Mouse (Mus musculus) telencephalon, adult 2 months (tissue): Measurements from ENCODE around the gene Idh1.
A peak's percentile ranks its signal among the peaks of the same experiment; 100 is the strongest.

Source experiments
- DNase-seq: peaks from one replicate; pipeline ENCODE4 v3.0.0-alpha.2; 2011; ENCODE audit warnings: low read depth, low spot score

Gene Idh1

DNA sequence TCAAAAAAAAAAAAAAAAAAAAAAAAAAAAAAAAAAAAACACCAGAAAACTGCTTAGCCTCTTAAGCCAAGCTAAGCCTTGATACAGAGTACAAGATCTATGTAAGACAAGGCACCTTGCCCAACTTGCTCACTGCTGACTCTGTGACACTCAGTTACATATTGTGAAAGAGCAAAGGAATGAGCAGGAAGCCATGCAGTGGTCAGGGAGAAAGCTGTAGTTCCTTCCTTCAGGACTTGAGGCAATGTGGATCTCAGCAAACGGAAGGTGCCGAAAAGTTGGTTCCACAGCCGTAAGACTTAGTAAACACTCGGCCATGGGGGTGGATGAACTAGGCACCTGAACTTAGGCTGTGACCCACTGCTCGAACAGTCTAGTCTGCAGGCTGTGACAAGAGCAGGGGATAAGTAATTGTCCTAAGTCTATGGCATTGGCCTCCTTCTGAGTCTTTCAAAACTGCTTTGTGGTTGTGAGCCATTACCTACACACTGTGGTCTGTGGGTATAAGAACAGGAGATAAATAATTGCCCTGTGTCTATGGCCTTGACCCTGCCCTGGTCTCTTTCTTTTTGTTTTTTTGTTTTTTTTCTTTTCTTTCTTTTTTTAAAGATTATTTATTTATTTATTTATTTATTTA, 72.6 kb downstream of the Idh1 start:
- DNase-seq: no peak

DNA sequence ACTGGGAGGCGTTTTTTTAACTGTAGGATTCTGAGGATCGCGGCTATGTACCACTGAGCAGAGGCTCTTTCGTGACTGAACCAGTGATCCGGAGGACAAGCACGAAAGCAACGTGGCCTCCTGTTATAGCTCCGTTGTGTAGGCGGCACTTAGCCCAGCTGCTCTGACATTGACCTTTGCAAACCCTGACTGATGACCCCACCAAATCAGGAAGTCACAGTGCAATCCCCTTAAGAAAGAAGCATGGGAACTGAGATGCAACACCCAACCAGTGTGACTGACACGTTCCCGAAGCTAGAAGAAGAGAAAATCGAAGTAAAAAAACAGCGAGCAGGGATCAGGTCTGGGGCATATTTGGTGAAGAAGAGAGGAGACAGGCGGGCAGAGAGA, 73.5 kb downstream of the Idh1 start:
- no peak for DNase-seq

DNA sequence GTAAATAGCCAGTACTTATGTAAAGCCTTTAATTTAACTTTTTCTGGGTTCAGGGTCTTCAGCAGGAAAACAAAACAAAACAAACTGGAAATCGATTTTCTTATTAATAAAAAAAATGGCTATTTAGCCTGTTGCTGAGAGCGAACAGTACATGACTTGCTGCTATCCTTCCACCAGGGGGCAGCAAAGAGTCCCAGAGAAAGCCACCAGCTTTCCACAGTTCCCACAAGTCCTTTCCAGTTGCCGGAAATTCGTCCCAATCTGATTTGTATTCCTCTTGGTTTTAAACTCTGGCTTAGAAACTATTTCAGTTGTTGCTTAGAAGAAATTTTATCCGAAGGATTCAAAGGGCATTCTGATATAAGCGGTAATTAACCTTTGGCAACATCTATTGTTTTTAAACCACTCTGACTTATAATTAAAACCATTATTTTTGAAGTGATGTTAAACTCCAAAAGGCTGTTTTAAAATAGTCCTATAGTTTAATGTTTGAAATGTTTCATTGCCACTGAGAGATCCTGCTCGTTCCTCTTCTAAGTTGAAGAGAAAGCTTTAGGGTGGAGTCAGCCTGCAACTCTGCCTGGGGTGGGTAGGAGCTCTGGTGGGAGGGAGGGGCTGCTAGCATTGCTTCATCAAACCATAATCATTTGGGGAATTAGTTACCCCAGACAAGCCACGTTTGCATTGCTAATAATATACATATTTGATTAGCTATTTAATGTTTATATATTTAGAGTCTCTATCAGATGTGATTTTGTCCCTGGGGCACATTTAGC, 74.1 kb downstream of the Idh1 start:
- DNase-seq: peak; percentile 74

DNA sequence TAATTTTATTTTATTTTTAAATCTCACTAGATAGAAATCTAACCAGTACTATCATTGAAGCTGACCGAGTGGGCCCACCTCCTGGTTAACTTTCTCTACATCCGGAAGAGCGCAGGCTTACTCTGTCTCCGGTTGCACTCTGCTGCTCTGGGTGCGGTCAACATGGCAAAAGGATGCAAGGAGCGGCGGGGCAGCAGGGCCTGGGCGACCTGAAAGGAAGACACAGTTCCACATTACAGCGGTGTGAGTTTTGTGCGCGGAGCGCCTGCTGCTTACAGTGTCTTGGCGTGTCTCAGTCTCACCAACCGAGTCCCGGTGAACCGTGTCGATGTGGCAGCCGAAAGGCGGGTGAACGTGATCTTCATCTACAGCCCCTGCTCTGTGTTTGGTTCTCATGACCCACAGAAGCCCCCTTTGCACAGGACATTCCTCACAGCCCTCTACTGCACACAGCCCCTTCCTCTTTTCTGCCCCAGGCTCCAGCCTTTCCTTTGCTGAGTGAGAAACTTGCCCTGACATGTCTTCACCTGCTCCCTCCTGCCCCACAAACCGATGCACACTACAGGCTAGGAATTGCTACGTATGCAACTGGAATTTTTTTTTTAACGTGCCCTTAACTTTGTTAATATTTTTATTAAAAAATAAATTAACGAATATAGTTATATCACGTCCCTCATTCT, 76.4 kb downstream of the Idh1 start:
- DNase-seq: no peak

DNA sequence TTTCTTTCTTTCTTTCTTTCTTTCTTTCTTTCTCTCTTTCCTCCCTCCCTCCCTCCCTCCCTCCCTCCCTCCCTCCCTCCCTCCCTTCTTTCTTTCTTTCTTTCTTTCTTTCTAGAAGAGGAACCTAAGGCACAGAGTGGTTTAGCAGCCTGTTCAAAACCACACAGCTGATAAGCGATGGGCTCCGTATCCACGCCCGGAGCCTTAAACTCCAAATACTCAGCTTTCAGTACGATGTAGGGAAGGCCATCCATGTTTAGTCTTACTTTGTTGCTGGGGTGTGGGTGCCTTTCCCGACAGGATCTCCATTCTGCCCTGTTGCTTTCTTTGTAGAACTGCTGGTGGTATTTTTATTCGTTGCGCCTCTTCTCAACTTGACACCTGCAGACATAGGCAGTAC, 77.1 kb downstream of the Idh1 start:
- no peak for DNase-seq
